Mouse (Mus musculus) E14TG2a.4 (cell line): ENCODE measurements around the gene Tvp23b.

Source experiments
- CTCF ChIP-seq: conservative IDR thresholded peaks from 2 replicates; pipeline ENCODE4 v1.5.1; 2014; ENCODE audit warnings: low read length
- NANOG ChIP-seq: IDR thresholded peaks from 2 replicates; pipeline ENCODE4 v1.6.1; 2014; ENCODE audit warnings: borderline replicate concordance, low read length, mixed read lengths
- POU5F1 ChIP-seq: IDR thresholded peaks from 2 replicates; pipeline ENCODE4 v1.6.1; 2014; ENCODE audit warnings: low read length, borderline replicate concordance

- no peak for TF ChIP-seq CTCF
- no peak for TF ChIP-seq POU5F1
- no peak for TF ChIP-seq NANOG
These were observed 59.7 kb downstream of the Tvp23b start for GRCm38 (mm10) chr11:62938921-62939320.
